ENCODE assay signal across 27 mouse cellular contexts in the genomic region with DNA sequence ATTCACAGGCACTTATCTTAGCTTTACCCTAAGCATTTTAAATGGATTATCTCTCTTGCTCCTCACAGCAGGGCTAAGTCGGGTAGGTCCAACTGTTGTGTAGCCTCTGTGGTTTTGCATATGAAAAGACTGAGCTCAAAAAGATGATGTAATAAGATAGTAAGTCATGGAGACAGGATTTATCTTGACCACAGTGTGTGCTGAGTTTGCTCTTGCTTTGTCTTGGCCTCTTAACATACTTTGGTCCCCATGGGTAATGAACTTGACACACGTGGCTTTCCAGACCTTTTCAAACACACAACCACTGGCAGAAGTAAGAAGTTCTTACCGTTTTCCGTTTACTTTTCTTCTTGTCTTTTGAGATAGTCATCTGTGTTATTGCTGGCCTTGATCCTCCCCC. TPM values are rescaled to one million over a fixed set of nuclear protein-coding genes. Genes with fewer than 3 reads are reported as not detected.
DNase-seq lines count a peak whose midpoint lies in the region; ATAC-seq and TF ChIP-seq lines count a peak whose summit lies in the region.
"Had no signal": no experiment of that assay in that cellular context is flagged by ENCODE, and none has a peak within 500 bp of the region (broad histone marks: within the 10 kb centered on the region; RNA-seq: fewer than 3 reads in every experiment).

No protein-coding gene starts in this region.

- no peak overlapping the region for H3K4me3 ChIP-seq in heart, adult 2 months
- H3K4me3 ChIP-seq in heart, embryonic 12.5 days, result no peak overlapping the region
- H3K4me3 ChIP-seq in kidney, postnatal 0 days (replicated peaks; ENCODE audit: low read depth, low read length), result no peak overlapping the region
- no peak overlapping the region for H3K4me3 ChIP-seq in embryonic fibroblast, embryonic 13.5 days (ENCODE audit: insufficient read depth, low read length)
- H3K4me3 ChIP-seq: embryonic facial prominence, embryonic 12.5 days; erythroblast, embryonic 14.5 days; forebrain, embryonic 12.5 days; limb, embryonic 15.5 days; lung, embryonic 15.5 days; neural tube, embryonic 15.5 days had no signal

- H3K36me3 ChIP-seq in heart, adult 2 months (ENCODE audit: control insufficient read depth, insufficient read depth, low read length), result peaks cover 13% of the 10 kb centered on the region
- no peaks in the 10 kb centered on the region for H3K36me3 ChIP-seq in heart, embryonic 12.5 days
- no peaks in the 10 kb centered on the region for H3K36me3 ChIP-seq in kidney, postnatal 0 days (ENCODE audit: insufficient read depth, low read length)
- H3K36me3 ChIP-seq: embryonic facial prominence, embryonic 12.5 days; forebrain, embryonic 12.5 days; limb, embryonic 15.5 days; lung, embryonic 15.5 days; neural tube, embryonic 15.5 days had no signal

- intact Hi-C loops in heart, adult 2 months (cut with DNase I), result no loop called here

- 37% methylated on average over 4 of the region's 4 CpGs for WGBS in heart, adult 2 months
- WGBS in heart, embryonic 12.5 days, result 55% methylated on average over 4 of the region's 4 CpGs
- 68% methylated on average over 4 of the region's 4 CpGs for WGBS in kidney, postnatal 0 days

- TF ChIP-seq CTCF in heart, adult 2 months (IDR thresholded peaks at IDR 0.05), result no peak
- no peak for TF ChIP-seq CTCF in kidney, postnatal 0 days (IDR thresholded peaks at IDR 0.05; ENCODE audit: low read depth)
- no peak for TF ChIP-seq CTCF in embryonic fibroblast, embryonic 13.5 days (IDR thresholded peaks at IDR 0.05; ENCODE audit: borderline replicate concordance, insufficient read depth, low read length)

- H3K4me2 ChIP-seq in heart, embryonic 12.5 days, result no peak overlapping the region
- H3K4me2 ChIP-seq in kidney, postnatal 0 days (ENCODE audit: low read length), result no peak overlapping the region
- H3K4me2 ChIP-seq: embryonic facial prominence, embryonic 12.5 days; forebrain, embryonic 12.5 days; heart, embryonic 11.5 days; hindbrain, embryonic 14.5 days; limb, embryonic 15.5 days; lung, embryonic 15.5 days; neural tube, embryonic 15.5 days had no signal

- no peak overlapping the region for H3K9ac ChIP-seq in heart, adult 2 months (ENCODE audit: low read depth, low read length)
- H3K9ac ChIP-seq in heart, embryonic 12.5 days, result no peak overlapping the region
- H3K9ac ChIP-seq in kidney, postnatal 0 days (ENCODE audit: low read depth, low read length), result no peak overlapping the region
- H3K9ac ChIP-seq: embryonic facial prominence, embryonic 12.5 days; forebrain, embryonic 12.5 days; hindbrain, embryonic 14.5 days; limb, embryonic 15.5 days; liver, embryonic 14.5 days; lung, embryonic 15.5 days; neural tube, embryonic 15.5 days had no signal

- TF ChIP-seq POLR2A in heart, adult 2 months (IDR thresholded peaks at IDR 0.05; ENCODE audit: insufficient read depth, low read depth, low read length), result no peak
- TF ChIP-seq POLR2A in embryonic fibroblast, embryonic 13.5 days (IDR thresholded peaks at IDR 0.05; ENCODE audit: low read depth, low read length), result no peak

- peak overlapping the region; percentile 89 for H3K27ac ChIP-seq in heart, adult 2 months
- H3K27ac ChIP-seq in heart, embryonic 12.5 days (ENCODE audit: poor library complexity, severe bottlenecking), result no peak overlapping the region
- peak overlapping the region; percentile 91 for H3K27ac ChIP-seq in kidney, postnatal 0 days
- peak overlapping the region; percentile 93 for H3K27ac ChIP-seq in embryonic fibroblast, embryonic 13.5 days (ENCODE audit: insufficient read depth, low read length)
- H3K27ac ChIP-seq: embryonic facial prominence, embryonic 12.5 days; forebrain, embryonic 12.5 days; hindbrain, embryonic 14.5 days; limb, embryonic 15.5 days; liver, embryonic 14.5 days; lung, embryonic 15.5 days; neural tube, embryonic 15.5 days had no signal

- TF ChIP-seq EP300 in heart, adult 2 months (IDR thresholded peaks at IDR 0.05; ENCODE audit: insufficient read depth, low read depth, low read length), result no peak

- H3K4me1 ChIP-seq in heart, adult 2 months (ENCODE audit: control insufficient read depth, insufficient read depth, low read length), result peaks cover 19% of the 10 kb centered on the region
- peaks cover 49% of the 10 kb centered on the region for H3K4me1 ChIP-seq in heart, embryonic 12.5 days (replicated peaks)
- peaks cover 12% of the 10 kb centered on the region; the same call in 1 of the 2 replicates for H3K4me1 ChIP-seq in kidney, postnatal 0 days (replicated peaks; ENCODE audit: insufficient read depth, low read length)
- H3K4me1 ChIP-seq in embryonic fibroblast, embryonic 13.5 days (ENCODE audit: control insufficient read depth, insufficient read depth, low read length), result peaks cover 17% of the 10 kb centered on the region; the same call in 1 of the 2 replicates
- H3K4me1 ChIP-seq: embryonic facial prominence, embryonic 12.5 days; forebrain, embryonic 12.5 days; limb, embryonic 15.5 days; neural tube, embryonic 15.5 days had no signal

- no peaks in the 10 kb centered on the region for H3K79me2 ChIP-seq in heart, adult 2 months (replicated peaks; ENCODE audit: control insufficient read depth, insufficient read depth, low read length)

- H3K27me3 ChIP-seq in heart, adult 2 months (ENCODE audit: control insufficient read depth, insufficient read depth, low read length), result no peaks in the 10 kb centered on the region
- H3K27me3 ChIP-seq in heart, embryonic 12.5 days (replicated peaks), result no peaks in the 10 kb centered on the region
- H3K27me3 ChIP-seq in kidney, postnatal 0 days (ENCODE audit: insufficient read depth, low read length), result no peaks in the 10 kb centered on the region
- H3K27me3 ChIP-seq: embryonic facial prominence, embryonic 12.5 days; forebrain, embryonic 12.5 days; limb, embryonic 15.5 days; lung, embryonic 15.5 days; neural tube, embryonic 15.5 days; Patski had no signal

- DNase-seq in heart, adult 2 months, result no peak
- DNase-seq in kidney, postnatal 0 days (ENCODE audit: low spot score), result no peak
- DNase-seq in kidney, adult 8-10 months, result no peak
- peak; percentile 8 for DNase-seq in ES-CJ7 (ENCODE audit: low read depth, low spot score)
- no peak for DNase-seq in adrenal gland, adult 18-20 months (ENCODE audit: low spot score in 2 of 2)
- no peak for DNase-seq in lung, postnatal 10 days
- DNase-seq: adrenal gland, adult 8-10 months; B cell, adult 2 months; cerebellum, adult 18-20 months; cerebellum, postnatal 14 days; heart, postnatal 4 days; left cerebral cortex, postnatal 4 days; lung, postnatal 4 days; thymus, postnatal 25 days had no signal

- H3K9me3 ChIP-seq in heart, embryonic 12.5 days (replicated peaks), result no peaks in the 10 kb centered on the region
- no peaks in the 10 kb centered on the region for H3K9me3 ChIP-seq in kidney, postnatal 0 days (replicated peaks; ENCODE audit: low read length)
- H3K9me3 ChIP-seq: embryonic facial prominence, embryonic 12.5 days; forebrain, embryonic 12.5 days; limb, embryonic 15.5 days; lung, embryonic 15.5 days; neural tube, embryonic 15.5 days had no signal

- no peak for ATAC-seq in heart, embryonic 12.5 days (ENCODE audit: insufficient number of reproducible peaks, low FRiP score)
- no peak for ATAC-seq in kidney, postnatal 0 days (replicated peaks; ENCODE audit: low FRiP score, low read depth)
- ATAC-seq: inflammation-experienced regulatory T-cells, adult 6 months had no signal

RNA-seq across cellular contexts. Expression of gene Ptprb, which starts 7.0 kb away (rescaled TPM):
- total RNA-seq in heart, adult 2 months (2021), result 10 to 100 TPM; 63.1 to 66.3 TPM
- polyA plus RNA-seq in heart, adult 2 months (2012; rRNA removed), result 14.8 and 25.1 TPM in 2 replicates
- 11.1 and 14.6 TPM in 2 replicates for polyA plus RNA-seq in heart, embryonic 12.5 days (2016; fragmentation: Nextera tagmentation; extraction: Ambion mirVana)
- polyA plus RNA-seq in kidney, postnatal 0 days (2015; fragmentation: Nextera tagmentation; extraction: Ambion mirVana), result 5.5 and 6.4 TPM in 2 replicates
- polyA plus RNA-seq in embryonic fibroblast, embryonic 13.5 days (2011; ENCODE audit: insufficient read length, low read depth, missing spikeins), result 7.6 and 9.0 TPM in 2 replicates
- 10 to 100 TPM; 34.6 to 34.8 TPM for total RNA-seq in adrenal gland, adult 18-20 months (2021)
